Mouse (Mus musculus) brown adipose tissue, adult 24 weeks (tissue): ENCODE results near the gene Pdia4. TPM values are rescaled to one million over a fixed set of nuclear protein-coding genes. Genes with fewer than 3 reads are reported as not detected.
"Not testable (repeated sequence)": the region's sequence is repeated elsewhere in the genome, so short reads cannot be mapped to it uniquely, and the experiment has no call there.

ENCODE experiments used
- H3K27ac ChIP-seq: fragments of 200-500 bp; replicated peaks from 2 replicates; pipeline ENCODE4 v1.5.1; 2012; ENCODE audit warnings: low read depth, mild to moderate bottlenecking, low read length
- H3K4me1 ChIP-seq: fragments of 200-500 bp; 2 replicates; pipeline ENCODE4 v1.6.1; 2012; ENCODE audit warnings: low read length, mixed read lengths; ENCODE audit not compliant: control insufficient read depth, insufficient read depth, insufficient read length
- H3K4me3 ChIP-seq: fragments of 200-500 bp; 2 replicates; pipeline ENCODE4 v1.5.1; 2012; ENCODE audit warnings: low read depth, mild to moderate bottlenecking, low read length, moderate library complexity; ENCODE audit not compliant: insufficient read depth
- polyA plus RNA-seq: library from polyadenylated mRNA; stranded (reverse); fragments of >200 nt; gene quantifications from 2 replicates; pipeline ENCODE4 v1.2.4, GENCODE M21; 2012; ENCODE audit not compliant: missing spikeins, insufficient read depth, insufficient read length

The Pdia4 gene
- 30.2 and 50.2 TPM in 2 replicates for polyA plus RNA-seq

GRCm38 (mm10) chr6:47813257-47813878 is at the start of gene Pdia4:
TSS of gene Pdia4 (minus strand) at chr6:47813430.
- H3K4me3 ChIP-seq: peak within 1 kb of the TSS; percentile 80
- H3K27ac ChIP-seq: peak within 1 kb of the TSS; percentile 63
- peaks cover 8% of the 10 kb centered on the region; the same call in 1 of the 2 replicates for H3K4me1 ChIP-seq

- not testable (repeated sequence) for H3K4me1 ChIP-seq, H3K27ac ChIP-seq, H3K4me3 ChIP-seq
Observed at GRCm38 (mm10) chr6:47857729-47858128, 44.5 kb upstream of the Pdia4 start.

- Histone ChIP-seq H3K27ac (no peak overlapping the region), H3K4me3 (no peak overlapping the region), H3K4me1 (no peaks in the 10 kb centered on the region)
Observed at GRCm38 (mm10) chr6:47857241-47857640, 44.0 kb upstream of the Pdia4 start.

DNA sequence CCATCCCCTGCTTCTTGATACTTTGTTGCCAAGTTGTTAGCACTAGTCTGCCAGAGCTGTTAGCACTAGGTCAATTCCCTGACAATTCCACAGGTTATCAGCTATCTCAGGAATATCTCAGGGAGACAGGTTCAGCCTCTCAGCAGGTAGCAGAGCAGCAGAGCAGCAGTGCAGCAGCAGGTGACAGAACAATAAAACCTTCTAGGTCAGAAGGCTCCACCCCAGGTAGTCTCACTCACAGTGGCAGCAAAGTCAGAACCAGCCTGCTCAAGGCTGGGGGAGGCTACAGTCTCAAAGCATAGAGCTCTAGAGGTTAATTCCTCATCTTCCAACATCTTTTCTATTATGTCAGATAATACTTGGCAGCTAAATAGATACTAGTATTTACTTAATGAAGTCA is 32.5 kb upstream of the Pdia4 start:
- Histone ChIP-seq H3K4me3 (no peak overlapping the region), H3K4me1 (no peaks in the 10 kb centered on the region), H3K27ac (no peak overlapping the region)

- Histone ChIP-seq H3K4me3 (no peak overlapping the region), H3K4me1 (no peaks in the 10 kb centered on the region; the same call in none of the 2 replicates), H3K27ac (no peak overlapping the region)
Observed at GRCm38 (mm10) chr6:47842337-47842736, 29.1 kb upstream of the Pdia4 start.

- no peaks in the 10 kb centered on the region; the same call in none of the 2 replicates for H3K4me1 ChIP-seq
- no peak overlapping the region for H3K27ac ChIP-seq
- no peak overlapping the region for H3K4me3 ChIP-seq
Observed at GRCm38 (mm10) chr6:47841831-47842230, 28.6 kb upstream of the Pdia4 start.

DNA sequence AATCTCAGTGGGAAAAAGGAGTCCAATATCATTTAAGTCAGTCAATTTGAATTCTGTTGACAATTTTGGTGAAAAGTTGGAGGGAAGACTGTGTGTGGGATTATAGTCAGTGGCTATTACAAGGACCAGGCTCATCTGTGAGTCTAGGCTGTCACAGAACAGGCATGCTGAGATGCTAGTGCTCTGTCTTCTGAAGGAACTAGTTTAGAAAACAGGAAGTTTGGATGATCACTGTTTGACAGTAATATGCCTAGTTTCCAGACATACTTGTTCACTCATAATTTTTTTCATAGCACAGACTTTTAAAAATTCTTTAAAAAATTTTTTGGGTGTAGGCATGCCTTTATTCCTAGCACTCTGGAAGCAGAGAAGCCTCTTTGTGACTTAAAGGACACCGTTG is 27.8 kb upstream of the Pdia4 start:
- no peak overlapping the region for H3K4me3 ChIP-seq
- no peak overlapping the region for H3K27ac ChIP-seq
- H3K4me1 ChIP-seq: no peaks in the 10 kb centered on the region; the same call in none of the 2 replicates

GRCm38 (mm10) chr6:47837630-47838029 is 24.4 kb upstream of the Pdia4 start:
- Histone ChIP-seq H3K4me1 (no peaks in the 10 kb centered on the region; the same call in none of the 2 replicates), H3K27ac (no peak overlapping the region), H3K4me3 (no peak overlapping the region)

- Histone ChIP-seq H3K4me1 (no peaks in the 10 kb centered on the region; the same call in none of the 2 replicates), H3K4me3 (peak overlapping the region; percentile 90)
Observed at GRCm38 (mm10) chr6:47835984-47836521, 22.8 kb upstream of the Pdia4 start.

GRCm38 (mm10) chr6:47835482-47835983 is 22.3 kb upstream of the Pdia4 start, which contains the start of gene Zfp398:
TSS of gene Zfp398 (plus strand) at chr6:47835661.
- Histone ChIP-seq H3K4me1 (no peaks in the 10 kb centered on the region; the same call in none of the 2 replicates), H3K27ac (peak within 1 kb of the TSS; percentile 41), H3K4me3 (peak within 1 kb of the TSS; percentile 90)

More at GRCm38 (mm10) chr6:47835984-47836521, 22.8 kb upstream of the Pdia4 start:
- H3K27ac ChIP-seq: peak overlapping the region; percentile 41

DNA sequence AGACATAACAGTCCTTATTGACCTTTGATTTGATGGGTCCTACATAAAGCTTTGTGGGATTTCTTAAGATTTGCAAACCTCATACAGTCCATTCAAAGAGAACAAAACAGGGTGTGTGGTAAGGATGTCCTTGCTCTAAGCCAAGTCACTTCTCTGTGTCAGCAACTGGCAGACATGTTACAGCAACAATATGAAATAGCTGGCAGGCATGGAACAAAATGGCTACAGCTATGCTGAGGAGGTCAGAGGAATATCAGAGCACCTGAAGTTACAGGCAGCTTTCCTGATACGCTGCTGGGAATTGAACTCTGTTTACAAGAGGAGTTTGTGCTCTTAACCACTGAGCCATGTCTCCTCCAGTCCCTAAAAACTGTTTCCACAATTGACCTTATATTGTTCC is 19.0 kb upstream of the Pdia4 start:
- H3K4me1 ChIP-seq: no peaks in the 10 kb centered on the region
- no peak overlapping the region for H3K27ac ChIP-seq
- H3K4me3 ChIP-seq: no peak overlapping the region

- peak within 1 kb of the TSS; percentile 96 for H3K4me3 ChIP-seq
- no peak within 1 kb of the TSS for H3K27ac ChIP-seq
- no peaks in the 10 kb centered on the region for H3K4me1 ChIP-seq
Observed at GRCm38 (mm10) chr6:47830104-47831078, 17.2 kb upstream of the Pdia4 start, which contains the start of gene Zfp786. TSS of gene Zfp786 (minus strand) at chr6:47830867.

DNA sequence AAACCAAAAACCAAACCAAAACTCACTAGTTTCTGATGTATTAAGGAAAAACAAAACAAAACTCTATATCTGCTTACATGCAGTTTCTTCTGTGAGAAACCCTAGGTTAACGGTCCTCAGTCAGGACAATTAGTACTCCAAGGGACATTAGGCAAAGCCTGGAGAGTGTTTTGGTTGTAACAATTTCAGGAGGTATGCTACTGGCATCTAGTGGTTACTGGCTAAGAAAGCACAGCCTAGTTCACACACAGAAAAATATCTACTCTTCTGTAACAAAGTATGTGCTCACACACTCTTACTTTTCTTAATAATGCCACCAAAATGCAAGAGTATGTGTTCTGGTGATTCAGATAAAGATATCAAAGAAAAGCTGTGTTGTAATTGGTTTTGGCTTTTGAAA is 15.7 kb upstream of the Pdia4 start:
- no peaks in the 10 kb centered on the region for H3K4me1 ChIP-seq
- no peak overlapping the region for H3K27ac ChIP-seq
- H3K4me3 ChIP-seq: no peak overlapping the region

- Histone ChIP-seq H3K27ac (no peak overlapping the region), H3K4me3 (no peak overlapping the region), H3K4me1 (no peaks in the 10 kb centered on the region)
Observed at GRCm38 (mm10) chr6:47827462-47827861, 14.2 kb upstream of the Pdia4 start.

DNA sequence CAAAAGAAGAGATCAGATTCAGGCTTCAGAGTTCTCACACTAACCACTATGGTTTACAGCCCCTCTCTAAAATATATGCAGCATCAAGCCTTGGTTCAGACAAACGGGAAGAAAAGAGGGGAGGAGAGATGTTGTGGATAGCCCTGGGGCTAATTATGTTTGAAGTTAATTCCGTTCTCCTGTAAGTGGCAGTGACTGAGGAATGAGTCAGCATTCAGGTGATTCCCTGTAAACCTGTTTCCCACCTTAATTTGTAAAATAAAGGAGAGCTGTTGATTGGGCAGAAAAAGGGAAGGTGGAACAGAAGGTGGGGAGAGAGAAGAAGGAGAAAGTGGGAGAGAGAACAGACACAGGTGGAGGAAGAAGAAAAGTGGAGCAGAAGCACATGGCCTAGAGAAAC is 11.0 kb upstream of the Pdia4 start:
- no peak overlapping the region for H3K4me3 ChIP-seq
- H3K27ac ChIP-seq: no peak overlapping the region
- H3K4me1 ChIP-seq: no peaks in the 10 kb centered on the region
